Mouse (Mus musculus) mouse embryonic stem cell (cell line): Measurements from ENCODE around the gene Faf1.

Experiments used
- in situ Hi-C, 2 experiments: fragments of 300-500 bp; cut with MboI; formaldehyde crosslinking; loops; 1 replicate in 1 of 2; 3 replicates in 1 of 2; pipeline ENCODE4 v1.14.3; 2019 to 2020; ENCODE audit warnings: low sequenced_read_pairs in 2 of 2, low pct_unique_long_range_greater_than_20kb in 1 of 2, mixed read lengths in 1 of 2; ENCODE audit not compliant: unreplicated experiment in 1 of 2

The Faf1 gene

GRCm38 (mm10) chr4:109983281-109984001, 307.1 kb downstream of the Faf1 start:
- in situ Hi-C loops = no loop called here

- in situ Hi-C loops = no loop called here
Measured at GRCm38 (mm10) chr4:109984011-109984411, 307.6 kb downstream of the Faf1 start.

- in situ Hi-C loops = no loop called here
Measured at GRCm38 (mm10) chr4:109984496-109985423, 308.4 kb downstream of the Faf1 start.

- in situ Hi-C loops = no loop called here
Measured at GRCm38 (mm10) chr4:109985424-109986172, 309.2 kb downstream of the Faf1 start.

GRCm38 (mm10) chr4:109986301-109986700, 309.9 kb downstream of the Faf1 start:
- in situ Hi-C loops = no loop called here

GRCm38 (mm10) chr4:109986748-109987355, 310.5 kb downstream of the Faf1 start:
- in situ Hi-C loops = no loop called here

- in situ Hi-C loops = no loop called here
Measured at GRCm38 (mm10) chr4:109987560-109988362, 311.4 kb downstream of the Faf1 start.

GRCm38 (mm10) chr4:109988411-109988810, 312.0 kb downstream of the Faf1 start:
- in situ Hi-C loops = no loop called here

GRCm38 (mm10) chr4:109989213-109989612, 312.8 kb downstream of the Faf1 start:
- in situ Hi-C loops = no loop called here

- in situ Hi-C loops = no loop called here
Measured at GRCm38 (mm10) chr4:110006044-110006443, 329.7 kb downstream of the Faf1 start.
